ENCODE assay signal across 15 mouse cellular contexts in genomic region chr10:90431527-90431926, GRCm38 (mm10).
"Had no signal": no experiment of that assay in that cellular context is flagged by ENCODE, and none has a peak within 500 bp of the region (broad histone marks: within the 10 kb centered on the region; RNA-seq: fewer than 3 reads in every experiment).

No protein-coding gene starts in this region.

- H3K4me2 ChIP-seq: liver, embryonic 13.5 days; lung, embryonic 15.5 days; midbrain, embryonic 13.5 days had no signal

- H3K27me3 ChIP-seq: limb, embryonic 12.5 days; liver, embryonic 13.5 days; lung, embryonic 15.5 days; megakaryocyte, embryonic 14.5 days; midbrain, embryonic 13.5 days had no signal

- H3K9ac ChIP-seq: limb, embryonic 12.5 days; liver, embryonic 13.5 days; liver, postnatal 0 days; lung, embryonic 15.5 days; midbrain, embryonic 13.5 days had no signal

- ATAC-seq: inflammation-experienced regulatory T-cells, adult 6 months; intestine, postnatal 0 days; liver, postnatal 0 days; midbrain, embryonic 13.5 days had no signal

- H3K4me3 ChIP-seq: limb, embryonic 12.5 days; liver, embryonic 13.5 days; lung, embryonic 15.5 days; megakaryocyte, embryonic 14.5 days; midbrain, embryonic 13.5 days had no signal

- H3K27ac ChIP-seq: limb, embryonic 12.5 days; liver, embryonic 13.5 days; lung, embryonic 15.5 days; macrophage; midbrain, embryonic 13.5 days had no signal

- DNase-seq: liver; liver, embryonic 13.5 days; liver, postnatal 0 days; lung, postnatal 14 days; right cerebral cortex, postnatal 4 days; spleen, adult 18-20 months; thymus, adult 18-20 months; thymus, postnatal 14 days had no signal

- H3K36me3 ChIP-seq: limb, embryonic 12.5 days; liver, embryonic 13.5 days; lung, embryonic 15.5 days; midbrain, embryonic 13.5 days had no signal

- H3K4me1 ChIP-seq: liver, embryonic 13.5 days; lung, embryonic 15.5 days; megakaryocyte, embryonic 14.5 days; midbrain, embryonic 13.5 days had no signal

- H3K9me3 ChIP-seq: liver, embryonic 13.5 days; lung, embryonic 15.5 days had no signal
